Mouse (Mus musculus) urinary bladder, adult 2 months (tissue): ENCODE results near the gene Twnk. TPM values are rescaled to one million over a fixed set of nuclear protein-coding genes. Genes with fewer than 3 reads are reported as not detected.

ENCODE experiments used
- DNase-seq: peaks from one replicate; pipeline ENCODE4 v3.0.0; 2022; ENCODE audit warnings: low spot score
- polyA plus RNA-seq: library from polyadenylated mRNA; depleted of rRNA; stranded (reverse); fragments of >200 nt; gene quantifications from 2 replicates; pipeline ENCODE4 v1.2.3, GENCODE M21; 2012

Gene Twnk
- polyA plus RNA-seq, 1 experiment: 11.1 TPM

GRCm38 (mm10) chr19:45003740-45004516 is 1.5 kb upstream of the Twnk start:
- DNase-seq: no peak

GRCm38 (mm10) chr19:45005957-45006712 is 672 bp downstream of the Twnk start, which contains the start of gene Mrpl43:
Gene Mrpl43 (minus strand): TSS chr19:45006442.
- DNase-seq: peak; percentile 95

GRCm38 (mm10) chr19:45007021-45007420 is 1.6 kb downstream of the Twnk start:
- DNase-seq: no peak

- no peak for DNase-seq
Observed at GRCm38 (mm10) chr19:45007425-45008191, 2.1 kb downstream of the Twnk start.

- no peak for DNase-seq
Observed at GRCm38 (mm10) chr19:45010646-45011045, 5.2 kb downstream of the Twnk start.

GRCm38 (mm10) chr19:45012219-45012618 is 6.8 kb downstream of the Twnk start:
- DNase-seq: no peak

GRCm38 (mm10) chr19:45012636-45013035 is 7.2 kb downstream of the Twnk start:
- no peak for DNase-seq

GRCm38 (mm10) chr19:45013581-45014225 is 8.2 kb downstream of the Twnk start:
- no peak for DNase-seq

- no peak for DNase-seq
Observed at GRCm38 (mm10) chr19:45014335-45014971, 9.0 kb downstream of the Twnk start, which contains the start of gene Lzts2. Gene Lzts2 (plus strand): TSS chr19:45014414.

GRCm38 (mm10) chr19:45014981-45015402 is 9.5 kb downstream of the Twnk start:
- DNase-seq: peak; percentile 66

GRCm38 (mm10) chr19:45015518-45016281 is 10.2 kb downstream of the Twnk start:
- peak; percentile 60 for DNase-seq

- DNase-seq: no peak
Observed at GRCm38 (mm10) chr19:45016341-45017215, 11.1 kb downstream of the Twnk start.

GRCm38 (mm10) chr19:45017216-45017771 is 11.8 kb downstream of the Twnk start:
- peak; percentile 69 for DNase-seq

- DNase-seq: peak; percentile 90
Observed at GRCm38 (mm10) chr19:45017909-45018308, 12.4 kb downstream of the Twnk start.

GRCm38 (mm10) chr19:45018351-45018831 is 12.9 kb downstream of the Twnk start:
- no peak for DNase-seq

GRCm38 (mm10) chr19:45020348-45020747 is 14.9 kb downstream of the Twnk start:
- no peak for DNase-seq

- DNase-seq: no peak
Observed at GRCm38 (mm10) chr19:45021362-45021761, 15.9 kb downstream of the Twnk start.

- no peak for DNase-seq
Observed at GRCm38 (mm10) chr19:45023993-45024392, 18.5 kb downstream of the Twnk start.

GRCm38 (mm10) chr19:45024775-45025174 is 19.3 kb downstream of the Twnk start:
- DNase-seq: no peak
